Mouse (Mus musculus): ENCODE measurements around the gene Sstr4. TPM values are rescaled to one million over a fixed set of nuclear protein-coding genes. Genes with fewer than 3 reads are reported as not detected.

Sstr4 gene
- total and polyA plus RNA-seq, 3 experiments, result not detected

DNA sequence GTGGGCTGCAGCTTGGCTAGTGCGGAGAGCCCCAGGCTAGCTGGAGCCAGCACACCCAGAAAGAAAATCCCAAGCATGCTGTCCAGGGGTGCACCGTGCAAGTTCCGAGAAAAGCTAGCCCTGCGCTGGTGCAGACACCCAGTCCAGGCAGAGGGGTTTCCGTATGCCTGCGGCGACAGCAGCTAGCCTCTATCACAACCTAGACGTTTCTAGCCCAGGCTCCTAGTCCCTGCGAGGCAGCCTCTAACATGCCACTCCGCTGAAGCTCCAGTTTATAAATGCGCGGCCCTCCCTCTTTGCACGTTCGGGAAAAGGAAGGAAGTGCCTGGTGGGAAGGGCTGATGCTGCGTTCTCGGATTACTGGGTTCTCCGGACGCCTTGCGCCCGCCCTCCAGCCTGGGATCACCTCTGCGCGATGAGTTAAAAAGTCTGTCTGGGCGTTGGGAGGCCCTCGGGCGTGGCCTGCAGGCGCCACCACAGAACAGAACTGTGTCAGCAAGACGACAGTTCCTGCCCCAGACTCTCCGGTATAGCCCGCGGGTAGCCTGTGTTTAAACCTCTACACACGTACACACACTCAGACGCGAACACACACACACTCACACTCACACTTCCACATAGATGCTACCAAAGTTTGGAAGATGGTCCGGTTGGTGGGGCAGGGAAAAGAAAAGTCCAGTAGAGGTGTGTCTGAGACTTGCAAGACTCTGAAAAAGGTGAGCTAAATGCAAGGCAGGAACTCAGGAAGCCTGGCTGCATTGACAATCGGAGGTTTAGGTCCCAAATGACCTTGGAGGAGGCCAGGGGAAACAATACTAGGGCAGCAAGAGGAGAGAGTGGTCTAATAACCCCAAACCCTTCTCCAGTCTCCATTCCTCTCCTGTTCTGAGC, 13.0 kb downstream of the Sstr4 start, which contains the start of gene Thbd:
Thbd (minus strand) TSS at position 319 of the 891 bp plus-strand sequence.
- Histone ChIP-seq H3K27me3 (ENCODE audit: control insufficient read depth in 1 of 2, insufficient read depth in 2 of 2, low read length in 2 of 2) (no peaks in the 10 kb centered on the region), H3K4me3 (ENCODE audit: control insufficient read depth in 1 of 2, insufficient read depth in 1 of 2, low read depth in 2 of 2, low read length in 2 of 2) (no peak within 1 kb of the TSS), H3K36me3 (ENCODE audit: control insufficient read depth in 1 of 2, insufficient read depth in 2 of 2, low read length in 2 of 2) (no peaks in the 10 kb centered on the region), H3K79me2 (ENCODE audit: control insufficient read depth, insufficient read depth, low read length, poor library complexity) (no peaks in the 10 kb centered on the region), H3K27ac (ENCODE audit: control insufficient read depth, low read depth, low read length) (no peak within 1 kb of the TSS), H3K9me3 (replicated peaks; ENCODE audit: insufficient read depth, low read length) (no peaks in the 10 kb centered on the region), H3K9ac (ENCODE audit: control insufficient read depth, low read depth, low read length, poor library complexity, severe bottlenecking) (no peak within 1 kb of the TSS), H3K4me1 (ENCODE audit: control insufficient read depth in 1 of 2, insufficient read depth in 2 of 2, low read length in 2 of 2) (no peaks in the 10 kb centered on the region)
- no peak for TF ChIP-seq USF2 (IDR thresholded peaks at IDR 0.05; ENCODE audit: borderline replicate concordance in 1 of 2, insufficient read depth in 1 of 2, low read depth in 1 of 2, low read length in 2 of 2)
- no peak for TF ChIP-seq CHD2 (IDR thresholded peaks at IDR 0.05; ENCODE audit: low read length)
- no peak for TF ChIP-seq TBP (IDR thresholded peaks at IDR 0.05; ENCODE audit: low read depth, low read length)
- no peak for TF ChIP-seq MYB (IDR thresholded peaks at IDR 0.05; ENCODE audit: low read depth, low read length)
- no peak for TF ChIP-seq MYC (IDR thresholded peaks at IDR 0.05; ENCODE audit: low read depth, low read length)
- TF ChIP-seq NELFE (IDR thresholded peaks at IDR 0.05; ENCODE audit: low read depth, low read length), result no peak
- TF ChIP-seq POLR2A (IDR thresholded peaks at IDR 0.05; ENCODE audit: control insufficient read depth in 1 of 2, insufficient read depth in 1 of 2, low read depth in 1 of 2, low read length in 2 of 2, poor library complexity in 1 of 2), result no peak
- no peak for TF ChIP-seq RAD21 (IDR thresholded peaks at IDR 0.05; ENCODE audit: low read depth, low read length)
- TF ChIP-seq HCFC1 (IDR thresholded peaks at IDR 0.05; ENCODE audit: low read depth, low read length), result no peak
- no peak for TF ChIP-seq GABPA (IDR thresholded peaks at IDR 0.05; ENCODE audit: low read depth, low read length)
- no peak for TF ChIP-seq TCF12 (IDR thresholded peaks at IDR 0.05; ENCODE audit: low read depth, low read length)
- DNase-seq (ENCODE audit: low read depth, low spot score), result no peak

DNA sequence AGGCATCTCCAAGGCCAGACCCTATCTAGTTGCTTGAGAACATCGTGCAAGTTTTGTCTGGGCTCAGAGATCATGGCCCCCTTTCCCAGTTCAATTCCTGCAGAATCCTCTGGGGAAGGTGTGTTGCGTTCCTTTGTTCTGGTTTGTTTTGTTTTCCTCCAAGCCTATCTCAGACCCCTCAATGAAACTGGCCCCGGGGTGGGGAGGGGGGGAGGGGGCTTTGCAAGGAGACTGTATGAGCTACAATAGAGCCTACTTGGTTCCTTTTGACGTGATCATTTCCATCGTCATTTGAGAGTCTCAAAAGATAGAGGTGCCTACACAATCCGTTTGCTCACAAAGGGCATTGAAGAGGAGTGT, 13.6 kb downstream of the Sstr4 start:
- H3K79me2 ChIP-seq (ENCODE audit: control insufficient read depth, insufficient read depth, low read length, poor library complexity), result no peaks in the 10 kb centered on the region
- H3K36me3 ChIP-seq (ENCODE audit: control insufficient read depth in 1 of 2, insufficient read depth in 2 of 2, low read length in 2 of 2), result no peaks in the 10 kb centered on the region
- H3K4me3 ChIP-seq (ENCODE audit: control insufficient read depth in 1 of 2, insufficient read depth in 1 of 2, low read depth in 2 of 2, low read length in 2 of 2), result no peak overlapping the region
- no peak overlapping the region for H3K27ac ChIP-seq (ENCODE audit: control insufficient read depth, low read depth, low read length)
- no peaks in the 10 kb centered on the region for H3K4me1 ChIP-seq (ENCODE audit: control insufficient read depth in 1 of 2, insufficient read depth in 2 of 2, low read length in 2 of 2)
- H3K9ac ChIP-seq (ENCODE audit: control insufficient read depth, low read depth, low read length, poor library complexity, severe bottlenecking), result no peak overlapping the region
- TF ChIP-seq MAX (IDR thresholded peaks at IDR 0.05; ENCODE audit: low read length), result no peak
- TF ChIP-seq MYB (IDR thresholded peaks at IDR 0.05; ENCODE audit: low read depth, low read length), result no peak
- no peak for TF ChIP-seq ZMIZ1 (IDR thresholded peaks at IDR 0.05; ENCODE audit: low read depth, low read length)
- TF ChIP-seq MAZ (IDR thresholded peaks at IDR 0.05; ENCODE audit: low read depth, low read length), result no peak
- TF ChIP-seq CHD2 (IDR thresholded peaks at IDR 0.05; ENCODE audit: low read length), result no peak
- no peak for TF ChIP-seq TCF12 (IDR thresholded peaks at IDR 0.05; ENCODE audit: low read depth, low read length)
- no peaks in the 10 kb centered on the region for H3K27me3 ChIP-seq (ENCODE audit: control insufficient read depth in 1 of 2, insufficient read depth in 2 of 2, low read length in 2 of 2)
- H3K9me3 ChIP-seq (replicated peaks; ENCODE audit: insufficient read depth, low read length), result no peaks in the 10 kb centered on the region
- no peak for DNase-seq (ENCODE audit: low read depth, low spot score)

Measured in MEL (cell line).